Mouse (Mus musculus): ENCODE data around the gene Samd8.

- no peak for TF ChIP-seq BHLHE40 (IDR thresholded peaks at IDR 0.05; ENCODE audit: low read depth, low read length)
- no peak for TF ChIP-seq CTCF (conservative IDR thresholded peaks at IDR 0.05 in 1 of 2, IDR thresholded peaks at IDR 0.05 in 1 of 2; ENCODE audit: low read depth in 2 of 2, low read length in 2 of 2)
Measured at GRCm38 (mm10) chr14:21766398-21766958, 16.1 kb downstream of the Samd8 start.
